Mouse (Mus musculus) layer of hippocampus, postnatal 10 days (tissue): ENCODE measurements at regions not wholly inside any gene's neighbourhood (a gene's known extent, or its start where the extent isn't known, plus 50 kb on each side); places are given as distances from the start of the nearest gene placed in this dataset.

Source experiments
- DNase-seq, 2 experiments: peaks; one replicate each; pipeline ENCODE4 v3.0.0; 2021; ENCODE audit warnings: low spot score in 2 of 2

DNA sequence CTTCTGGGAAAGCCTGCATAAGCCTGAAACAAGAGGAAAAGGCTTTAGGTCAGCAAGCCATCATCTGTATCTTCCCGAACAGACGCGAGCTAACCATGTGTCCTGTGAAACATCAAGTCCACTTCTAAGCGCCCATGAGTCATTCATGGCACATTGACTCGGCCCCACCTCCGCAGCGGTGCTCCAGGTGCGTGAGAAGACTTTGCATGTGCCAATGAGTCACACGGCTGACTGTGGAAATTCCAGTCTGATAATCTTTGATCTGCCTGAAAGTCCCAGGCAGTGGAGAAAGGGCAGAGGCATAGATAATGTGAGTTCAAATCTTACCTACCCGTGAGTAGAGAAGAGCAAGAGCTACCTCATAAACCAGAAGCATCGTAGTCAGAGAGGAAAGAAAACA lies 137.8 kb downstream of the Pfkfb3 start:
- no peak for DNase-seq

DNA sequence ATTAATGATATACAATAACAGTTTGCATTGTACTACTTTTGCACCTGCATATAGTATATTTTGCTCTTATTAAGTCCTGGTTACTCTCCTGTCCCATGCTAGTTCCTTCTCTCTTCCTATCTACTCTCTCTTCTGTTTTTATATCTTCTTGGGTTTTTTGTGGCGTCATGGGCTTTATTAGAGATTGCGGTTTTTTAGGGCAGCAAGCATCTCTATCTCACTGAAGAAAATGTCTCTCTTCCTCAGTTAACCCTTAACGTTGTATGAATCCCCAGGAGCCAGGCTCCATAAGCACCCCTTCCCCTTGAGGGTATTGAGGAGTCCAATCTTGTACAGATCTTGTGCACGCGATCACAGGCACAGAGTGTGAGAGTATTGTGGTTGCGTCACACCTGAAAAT lies 141.4 kb downstream of the Pfkfb3 start:
- no peak for DNase-seq

DNA sequence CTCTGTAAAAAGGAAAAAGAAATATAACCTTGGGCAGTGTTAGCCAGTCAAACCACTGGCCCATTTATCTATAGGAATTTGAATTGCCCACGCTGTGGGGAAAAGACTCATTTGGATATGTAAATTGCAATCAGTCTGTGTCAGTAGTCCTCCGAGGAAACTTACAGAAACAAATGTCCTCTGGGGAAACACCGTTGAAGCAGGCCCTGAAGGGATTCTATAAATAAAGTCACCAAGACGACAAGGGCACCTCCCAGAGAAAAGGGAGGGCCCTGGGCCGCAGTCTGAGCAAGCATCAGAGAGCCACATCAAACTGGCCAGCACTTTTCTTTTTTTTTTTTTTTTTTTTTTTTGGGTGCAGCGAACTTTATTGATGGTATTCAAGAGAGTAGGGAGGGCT lies 145.4 kb downstream of the Pfkfb3 start:
- no peak for DNase-seq

DNA sequence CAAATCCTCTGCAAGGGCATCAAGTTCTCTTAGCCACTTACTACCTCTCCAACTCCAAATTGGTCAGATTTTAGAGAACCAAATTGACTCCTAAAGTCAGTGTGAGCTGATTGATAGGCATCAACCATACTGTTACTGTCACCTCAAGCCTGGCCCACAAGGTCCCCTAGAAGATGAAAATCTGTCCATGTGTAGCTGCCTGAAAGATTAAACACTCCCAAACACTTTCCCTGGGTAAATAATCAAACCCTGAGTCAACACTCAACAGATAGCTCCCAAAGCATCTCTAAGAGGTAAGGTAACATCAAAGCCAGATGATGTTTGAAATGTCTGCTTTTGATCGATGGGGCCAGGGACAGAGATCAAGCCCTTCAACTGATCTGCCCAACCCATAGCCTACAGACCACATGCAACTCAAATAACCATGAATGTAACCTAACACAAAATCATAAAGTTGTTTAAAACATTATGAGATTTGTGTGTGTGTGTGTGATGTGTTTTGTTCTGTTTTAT lies 147.7 kb downstream of the Pfkfb3 start:
- DNase-seq, result no peak

DNA sequence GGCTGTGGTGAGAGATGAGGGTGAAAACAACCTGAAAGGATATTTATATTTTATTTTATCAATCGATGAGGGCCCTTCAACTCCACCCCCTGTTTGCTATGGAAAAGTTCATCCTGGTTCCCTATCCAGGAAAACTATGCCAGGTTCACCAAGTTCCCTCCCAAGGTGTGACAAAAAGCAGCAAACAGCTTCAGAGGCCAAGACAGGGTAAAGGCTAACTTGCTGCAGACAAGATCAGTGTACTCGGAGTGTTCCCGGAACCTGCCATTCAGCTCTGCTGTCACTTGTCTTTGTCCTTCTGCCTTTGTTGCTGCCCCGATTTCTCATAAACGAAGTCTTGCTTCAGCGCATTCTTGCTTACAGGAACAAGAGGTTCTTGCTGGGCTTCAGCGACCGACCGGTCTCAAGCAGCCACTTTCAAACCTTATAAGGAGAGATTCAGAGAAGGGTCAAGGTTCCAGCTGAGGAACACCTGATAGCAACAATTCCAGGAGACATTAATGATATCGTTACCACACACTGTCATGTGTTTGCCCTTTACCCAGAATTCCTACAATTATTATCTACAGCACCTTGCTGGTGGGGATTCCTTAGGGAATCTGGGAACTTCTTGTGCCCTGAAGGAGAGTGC lies 151.5 kb downstream of the Pfkfb3 start:
- DNase-seq, result no peak

DNA sequence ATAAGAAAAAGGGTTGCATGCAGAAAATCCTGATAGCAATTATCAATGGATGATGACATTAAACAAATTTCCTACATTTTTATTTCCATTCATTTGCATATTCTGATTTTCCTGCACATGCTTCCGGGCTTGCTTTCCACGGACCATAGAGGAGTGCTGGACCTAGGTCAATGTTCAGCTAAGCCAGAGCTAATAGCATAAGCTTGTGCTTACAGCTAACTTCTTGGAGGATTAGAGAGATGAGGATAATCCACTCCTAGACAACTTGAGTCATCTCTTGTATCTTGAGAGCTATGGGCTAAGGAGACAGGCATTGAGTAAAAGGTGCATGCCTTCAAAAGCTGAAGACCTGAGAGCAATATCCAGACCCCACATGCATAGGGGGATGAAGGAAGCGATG lies 154.5 kb downstream of the Pfkfb3 start:
- DNase-seq, result no peak

DNA sequence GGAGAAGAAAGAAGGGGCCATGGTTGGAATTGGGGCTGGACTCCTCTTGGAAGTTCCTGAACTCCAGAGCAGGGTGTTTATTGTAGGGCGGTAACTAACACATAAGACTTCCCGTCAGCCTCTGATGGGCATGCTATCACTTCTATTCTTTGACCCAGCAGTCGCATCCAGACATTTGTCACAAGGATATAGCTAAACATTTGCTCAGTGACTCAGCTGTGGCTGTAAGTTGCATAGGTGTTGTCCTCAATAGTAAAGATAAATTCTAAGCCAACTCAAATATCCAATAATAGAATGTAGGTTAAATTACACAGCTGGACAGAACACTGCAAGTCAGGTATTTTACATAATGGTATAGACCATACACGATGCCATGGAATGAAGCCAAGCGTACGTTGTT lies 154.9 kb downstream of the Pfkfb3 start:
- no peak for DNase-seq

DNA sequence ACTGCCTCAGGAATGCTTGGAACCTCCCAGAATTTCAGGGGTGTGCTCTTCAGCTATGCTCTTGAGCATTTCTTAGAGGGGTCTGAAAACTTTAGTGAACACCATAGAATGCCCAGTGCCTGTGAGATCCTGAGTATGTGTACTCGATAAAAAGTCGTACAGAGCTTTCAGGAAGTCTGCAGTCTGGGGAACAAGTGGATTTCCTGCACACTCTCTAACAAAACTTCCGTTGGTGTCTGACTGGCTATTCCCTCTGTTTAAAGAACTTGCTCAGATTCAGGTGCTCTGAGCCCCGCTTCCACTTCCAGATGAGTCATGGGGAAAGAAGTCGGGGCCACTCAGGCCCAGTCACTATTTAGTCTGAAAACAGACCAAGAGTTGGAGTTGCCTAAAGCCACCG lies 155.5 kb downstream of the Pfkfb3 start:
- DNase-seq, result no peak

DNA sequence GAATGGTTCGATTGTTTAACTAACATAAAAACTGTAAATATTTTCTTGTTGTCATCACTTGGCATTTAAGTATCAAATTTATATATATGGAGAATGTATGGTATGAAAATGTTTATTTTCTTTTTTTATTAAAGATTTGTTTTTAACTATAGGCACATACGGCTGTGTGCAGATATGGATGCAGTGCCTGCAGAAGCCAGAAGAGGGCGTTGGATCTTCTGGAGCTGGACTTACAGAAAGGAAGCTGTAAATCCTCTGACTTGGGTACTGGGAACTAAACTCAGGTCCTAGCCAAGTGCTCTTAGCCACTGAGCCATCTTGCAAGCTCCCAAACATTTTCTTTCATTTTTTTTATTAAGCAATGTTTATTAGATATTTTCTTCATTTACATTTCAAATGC lies 157.0 kb downstream of the Pfkfb3 start:
- no peak for DNase-seq

DNA sequence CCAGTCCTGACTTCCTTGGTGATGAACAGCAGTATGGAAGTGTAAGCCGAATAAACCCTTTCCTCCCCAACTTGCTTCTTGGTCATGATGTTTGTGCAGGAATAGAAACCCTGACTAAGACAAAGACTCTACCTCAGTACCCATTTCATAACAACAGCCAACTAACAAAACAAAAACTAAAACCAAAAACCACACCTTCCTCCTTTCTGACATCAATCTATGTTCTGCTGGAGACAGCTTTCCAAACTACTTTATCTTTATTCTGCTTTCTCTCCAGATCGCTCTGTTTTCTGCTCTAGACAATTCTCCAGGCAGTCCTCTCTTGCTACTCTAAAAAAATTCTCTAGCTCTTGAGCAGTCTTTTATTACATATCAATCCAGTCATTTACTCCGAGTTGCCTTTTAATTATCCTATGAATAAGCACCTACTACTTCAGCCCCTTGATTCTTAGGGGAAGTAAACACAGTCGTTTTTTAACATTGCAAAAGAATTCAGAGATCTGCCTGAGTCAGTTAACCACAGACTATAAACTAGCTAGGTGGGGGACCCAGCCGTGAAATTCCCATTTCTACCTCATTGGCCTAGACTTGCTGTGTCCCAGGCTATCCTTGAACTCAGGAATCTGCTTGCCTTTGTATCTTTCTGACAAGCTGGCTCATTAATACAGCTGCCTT lies 159.1 kb downstream of the Pfkfb3 start:
- DNase-seq, result no peak

DNA sequence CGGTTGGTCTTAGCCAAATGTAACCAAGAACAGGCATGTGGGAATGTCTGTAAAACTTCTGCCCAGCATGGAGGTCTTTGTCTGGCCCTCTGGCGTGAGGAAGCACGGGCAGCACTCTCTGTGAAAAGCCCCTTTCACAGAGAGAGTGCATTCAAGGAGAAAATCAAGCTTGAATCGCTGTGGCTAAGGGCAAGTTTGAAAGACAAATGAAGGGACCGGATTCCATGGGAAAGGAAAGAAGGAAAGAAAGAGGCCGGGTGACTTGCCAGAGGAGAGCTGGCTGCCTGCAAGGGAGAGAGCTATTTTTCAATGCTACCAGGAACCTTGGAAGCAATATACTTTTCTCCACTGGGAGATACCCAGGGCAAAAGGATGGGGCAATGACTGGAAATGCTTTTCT lies 162.2 kb downstream of the Pfkfb3 start:
- peak; percentile 18 to 31 for DNase-seq

DNA sequence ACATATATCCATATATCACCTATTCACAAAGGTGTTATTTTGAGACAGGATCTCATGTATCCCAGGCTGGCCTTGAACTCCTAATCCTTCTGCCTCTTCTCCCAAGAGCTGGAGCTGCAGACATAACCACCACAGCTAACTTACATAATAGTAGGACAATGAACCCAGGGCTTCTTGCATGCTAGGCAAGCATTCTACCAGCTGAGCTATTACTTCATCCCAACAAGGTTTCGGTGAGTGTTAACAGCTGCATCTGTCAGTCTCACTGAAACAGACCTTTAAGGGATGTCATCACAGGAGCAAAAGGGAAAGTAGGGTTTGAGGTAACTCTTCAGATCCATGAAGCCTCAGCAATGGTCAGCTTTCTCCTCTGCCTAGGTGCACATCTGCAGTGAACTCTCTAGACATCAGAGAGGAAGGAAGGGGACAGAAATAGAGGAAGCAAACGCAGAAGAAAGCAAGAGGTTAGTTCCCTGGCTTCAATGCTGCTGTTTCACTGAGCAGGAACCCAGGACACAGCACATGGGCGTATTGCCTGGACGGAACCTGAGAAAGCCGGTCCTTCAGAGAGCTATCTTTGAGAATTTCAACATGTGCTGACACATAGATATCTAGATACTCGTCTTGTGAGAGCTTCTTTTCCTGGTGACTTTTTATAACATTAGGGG lies 163.1 kb downstream of the Pfkfb3 start:
- no peak for DNase-seq

DNA sequence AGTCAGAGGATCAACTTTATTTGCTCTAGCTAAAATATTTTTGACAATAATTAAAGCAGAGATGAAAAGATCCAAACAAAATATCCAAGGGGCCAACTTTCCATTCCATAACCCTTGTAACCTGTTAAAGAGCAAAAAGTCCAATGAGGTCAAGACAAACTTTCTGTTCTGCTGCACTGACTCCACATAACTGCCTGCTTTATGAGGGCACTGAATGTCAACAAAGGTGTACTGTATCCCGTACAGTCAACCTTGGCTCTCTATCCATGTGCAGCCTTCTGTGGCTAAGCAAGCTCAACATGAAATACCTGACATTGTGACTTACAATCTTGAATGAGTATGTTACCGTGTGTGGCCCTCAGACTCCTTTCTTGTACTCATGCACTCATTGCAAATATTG lies 166.3 kb downstream of the Pfkfb3 start:
- DNase-seq, result no peak

DNA sequence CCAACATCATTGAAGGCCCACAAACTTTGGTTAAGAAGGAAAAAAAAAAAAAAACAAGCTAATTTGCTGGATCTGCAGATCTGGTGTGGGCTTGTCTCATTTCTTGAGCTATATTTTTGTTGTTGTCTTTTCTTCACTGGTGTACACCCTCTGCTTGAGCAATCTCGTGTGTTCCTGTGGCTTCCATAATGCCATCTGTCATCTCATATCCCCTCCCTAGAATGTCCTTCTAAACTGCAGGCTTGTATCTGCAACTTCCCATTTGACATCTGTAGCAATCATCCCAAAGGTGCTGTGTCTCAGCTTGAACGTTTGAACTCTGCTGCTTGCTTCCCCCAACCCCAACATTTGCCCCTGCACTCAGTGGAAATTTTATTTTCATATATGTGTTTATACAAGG lies 170.1 kb downstream of the Pfkfb3 start:
- DNase-seq, result no peak

DNA sequence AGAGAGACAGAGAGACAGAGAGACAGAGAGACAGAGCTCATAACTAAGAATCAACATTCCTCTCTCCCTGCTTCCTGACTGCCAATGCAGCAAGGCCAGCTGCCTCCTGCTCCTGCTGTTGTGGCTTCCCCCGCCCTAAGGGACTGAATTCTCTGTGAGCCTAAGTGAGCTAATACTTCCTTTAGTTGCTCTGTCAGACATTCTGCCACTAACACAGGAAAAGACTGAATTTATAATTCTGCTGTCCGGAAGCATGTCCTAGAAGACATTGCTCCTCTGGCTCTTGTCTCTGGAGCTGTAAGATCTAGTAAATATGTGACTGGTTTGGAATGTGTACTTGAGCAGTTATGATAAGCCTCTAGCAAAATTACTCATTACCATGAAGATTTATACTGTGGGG lies 176.7 kb downstream of the Pfkfb3 start:
- DNase-seq, result no peak

DNA sequence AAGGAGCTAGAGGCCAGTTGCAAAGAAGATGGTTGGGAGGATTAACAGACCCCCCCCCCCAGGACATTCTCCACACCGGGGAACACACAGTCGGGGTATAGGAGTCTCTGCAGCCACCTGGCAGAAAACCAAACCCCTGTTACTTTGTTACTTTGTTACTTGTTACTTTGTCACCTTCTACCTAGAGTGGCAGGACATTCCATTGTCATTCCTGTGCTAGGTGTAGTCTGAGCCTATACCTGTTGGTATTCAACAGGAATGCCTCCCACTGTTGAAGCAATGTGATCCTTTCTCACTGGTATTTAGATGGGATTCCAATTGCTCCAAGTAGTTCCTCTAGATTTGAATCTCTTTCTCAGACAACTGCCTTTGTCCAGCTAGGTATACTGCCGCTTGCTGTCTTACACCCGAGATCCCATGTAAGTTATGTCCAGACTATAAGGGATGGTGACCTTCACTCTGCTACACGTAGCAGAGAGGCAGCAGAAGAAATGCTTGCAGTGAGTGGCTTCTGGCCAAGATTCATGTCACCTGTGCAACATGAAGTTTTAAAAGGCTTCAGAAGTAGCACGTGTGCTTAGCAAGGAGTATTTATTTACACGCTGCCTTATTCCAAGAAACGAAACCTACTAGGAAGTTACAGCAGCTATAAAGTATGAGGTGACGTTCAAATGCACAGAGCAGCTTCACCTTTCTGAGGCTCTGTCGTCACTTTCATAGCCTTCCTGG lies 178.0 kb downstream of the Pfkfb3 start:
- DNase-seq, result no peak

DNA sequence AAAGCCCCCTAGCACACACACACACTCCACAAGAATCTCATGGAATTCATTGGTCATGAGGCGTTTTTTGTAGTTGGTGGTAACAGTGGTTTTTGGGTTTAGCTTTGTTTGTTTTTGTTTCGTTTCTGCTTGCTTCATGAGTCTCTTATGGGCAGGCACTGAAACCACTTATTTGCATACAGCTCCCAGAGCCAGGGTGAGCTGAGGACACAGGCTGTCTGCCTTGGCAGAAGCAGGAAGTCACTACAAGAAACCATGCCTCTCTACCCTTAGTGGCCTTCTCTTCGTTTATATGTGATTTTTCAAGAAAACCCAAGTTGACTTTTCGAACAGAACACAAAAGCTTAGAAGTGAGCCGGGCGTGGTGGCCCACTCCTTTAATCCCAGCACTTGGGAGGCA lies 178.8 kb downstream of the Pfkfb3 start:
- no peak for DNase-seq

DNA sequence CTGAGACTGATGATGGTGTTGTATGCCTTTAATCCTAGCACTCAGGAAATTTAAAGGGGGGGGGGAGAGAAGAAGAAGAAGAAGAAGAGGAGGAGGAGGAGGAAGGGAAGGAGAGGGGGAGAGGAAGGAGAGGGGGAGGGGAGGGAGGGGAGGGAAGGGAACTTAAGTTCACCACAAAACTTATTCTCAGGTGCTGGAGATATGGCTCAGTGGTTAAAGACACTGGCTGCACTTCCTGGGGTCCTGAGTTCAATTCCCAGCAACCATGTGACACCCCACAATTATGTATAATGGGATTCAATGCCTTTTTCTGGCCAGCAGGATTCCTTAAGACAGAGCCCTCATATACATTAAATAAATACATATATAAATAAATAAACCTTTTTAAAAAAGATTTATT lies 183.6 kb downstream of the Pfkfb3 start:
- no peak for DNase-seq

DNA sequence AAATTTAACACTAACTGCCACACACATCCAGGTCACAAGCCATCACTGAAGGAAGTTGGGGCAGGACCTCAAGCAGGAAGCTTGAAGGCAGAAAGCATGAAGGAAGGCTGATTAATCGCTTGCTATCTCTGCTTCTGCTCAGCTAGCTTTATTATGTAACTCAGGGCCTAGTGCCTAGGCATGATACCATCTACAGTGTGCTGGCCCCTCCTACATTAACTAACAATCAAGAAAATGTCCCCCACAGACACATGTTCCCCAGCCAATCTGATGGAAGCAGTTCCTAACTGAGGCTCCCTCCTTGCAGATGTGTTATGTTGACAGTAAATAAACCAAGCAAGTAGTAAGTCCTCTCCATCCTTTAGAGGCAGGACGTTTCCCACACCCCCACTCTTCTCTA lies 186.6 kb downstream of the Pfkfb3 start:
- no peak for DNase-seq

DNA sequence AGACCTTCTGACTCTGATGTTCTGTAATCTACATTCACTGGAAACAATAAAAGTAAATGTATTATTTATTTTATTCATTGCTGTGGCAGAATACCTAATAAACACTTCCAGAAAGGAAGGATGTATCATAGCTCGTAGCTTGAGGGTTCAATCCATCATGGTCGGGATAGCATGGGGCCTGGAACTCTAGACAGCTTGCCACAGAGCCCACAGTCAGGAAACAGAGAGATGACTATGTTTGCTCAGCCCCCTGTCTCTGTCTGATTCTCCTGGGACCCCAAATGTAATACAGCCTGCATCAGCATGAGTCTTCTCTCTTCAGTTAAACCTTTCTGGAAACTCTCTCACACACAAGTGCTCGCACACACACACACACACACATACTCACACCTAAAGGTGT lies 188.1 kb downstream of the Pfkfb3 start:
- no peak for DNase-seq

DNA sequence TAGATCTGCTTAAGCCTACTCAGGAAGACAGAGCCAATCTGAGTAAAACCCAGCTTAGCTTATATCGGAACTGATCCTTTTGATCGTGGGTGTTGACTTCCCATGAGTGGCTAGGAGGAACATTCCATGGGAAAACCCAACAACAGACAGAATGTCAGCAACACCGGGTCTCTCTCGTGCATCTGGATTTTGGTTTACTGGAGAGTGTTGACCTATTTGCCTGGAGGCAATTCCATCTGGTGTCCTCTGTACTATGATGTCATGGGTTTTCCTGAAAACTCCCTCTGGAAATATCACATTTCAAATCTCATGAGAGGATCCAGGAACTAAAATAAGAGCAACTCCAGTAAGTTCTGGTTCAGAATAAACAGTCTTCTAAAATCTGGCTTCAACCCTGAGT lies 188.5 kb downstream of the Pfkfb3 start:
- DNase-seq, result no peak

DNA sequence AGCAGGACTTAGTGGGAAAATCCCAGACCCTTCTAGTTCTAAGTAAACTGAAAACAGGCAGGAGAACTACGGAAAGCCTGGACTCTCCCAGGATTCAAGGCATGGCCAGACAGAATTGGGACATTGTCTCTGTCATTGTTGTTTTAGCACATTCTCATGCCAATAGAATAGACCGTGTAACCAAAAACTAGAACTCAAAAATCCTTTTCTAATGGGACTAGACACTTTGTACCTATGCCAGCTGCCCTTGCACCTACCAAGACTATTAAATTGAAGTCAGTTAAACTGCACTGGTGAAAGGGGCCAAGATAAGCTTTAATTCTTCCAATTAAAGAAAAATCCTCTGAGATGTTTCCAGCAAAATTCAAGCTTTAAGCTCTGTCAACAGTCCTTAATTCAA lies 189.8 kb downstream of the Pfkfb3 start:
- DNase-seq, result no peak
